Mouse (Mus musculus) C2C12 (cell line): ENCODE data around the gene Irgc1. TPM values are rescaled to one million over a fixed set of nuclear protein-coding genes. Genes with fewer than 3 reads are reported as not detected.

ENCODE experiments used
- H3K27me3 ChIP-seq: one replicate; pipeline ENCODE4 v1.6.1; 2011; ENCODE audit not compliant: control insufficient read depth, insufficient read depth, insufficient read length
- H3K36me3 ChIP-seq: one replicate; pipeline ENCODE4 v1.6.1; 2011; ENCODE audit not compliant: control insufficient read depth, insufficient read depth
- H3K4me3 ChIP-seq: one replicate; pipeline ENCODE4 v1.5.1; 2011; ENCODE audit warnings: mild to moderate bottlenecking, control low read depth; ENCODE audit not compliant: poor library complexity, insufficient read depth, severe bottlenecking
- H3K79me2 ChIP-seq: one replicate; pipeline ENCODE4 v1.6.1; 2011; ENCODE audit not compliant: control insufficient read depth, insufficient read depth
- H3K79me3 ChIP-seq: one replicate; pipeline ENCODE4 v1.6.1; 2011; ENCODE audit warnings: low read depth, control low read depth
- H3ac ChIP-seq: one replicate; pipeline ENCODE3; 2011; ENCODE audit warnings: low read depth; ENCODE audit not compliant: control insufficient read depth, insufficient read length
- CEBPB ChIP-seq: IDR thresholded peaks from one replicate; pipeline ENCODE4 v1.6.1; 2011; ENCODE audit warnings: low read depth, mild to moderate bottlenecking, control low read depth, moderate library complexity
- CTCF ChIP-seq: IDR thresholded peaks from one replicate; pipeline ENCODE4 v1.5.1; 2011; ENCODE audit not compliant: control insufficient read depth, insufficient read depth, insufficient read length
- FOSL1 ChIP-seq: IDR thresholded peaks from one replicate; pipeline ENCODE4 v1.8.0; 2011; ENCODE audit warnings: mild to moderate bottlenecking, low read length; ENCODE audit not compliant: poor library complexity, insufficient read depth, severe bottlenecking
- MAX ChIP-seq: IDR thresholded peaks from one replicate; pipeline ENCODE4 v1.6.1; 2011; ENCODE audit warnings: mild to moderate bottlenecking, control low read depth
- MYOD1 ChIP-seq: IDR thresholded peaks from one replicate; pipeline ENCODE4 v1.6.1; 2011; ENCODE audit warnings: low read depth; ENCODE audit not compliant: control insufficient read depth, insufficient read length
- MYOG ChIP-seq: IDR thresholded peaks from one replicate; pipeline ENCODE4 v1.6.1; 2011; ENCODE audit not compliant: control insufficient read depth, insufficient read length; ENCODE audit errors: extremely low read depth
- USF1 ChIP-seq: IDR thresholded peaks from one replicate; pipeline ENCODE4 v1.6.1; 2011; ENCODE audit warnings: low read depth, mild to moderate bottlenecking, control low read depth, moderate library complexity
- polyA plus RNA-seq: library from polyadenylated mRNA; unstranded; fragments of >200 nt; fragmentation: generic; extraction: Trizol; gene quantifications from one replicate; pipeline ENCODE4 v1.2.1, GENCODE M21; 2012; ENCODE audit warnings: missing spikeins

The Irgc1 gene
- polyA plus RNA-seq, 1 experiment: 0.33 TPM

- H3K27me3 ChIP-seq: no peaks in the 10 kb centered on the region
- no peak overlapping the region for H3K4me3 ChIP-seq
- H3K79me3 ChIP-seq: no peaks in the 10 kb centered on the region
- no peak overlapping the region for H3ac ChIP-seq
- H3K36me3 ChIP-seq: no peaks in the 10 kb centered on the region
- H3K79me2 ChIP-seq: no peaks in the 10 kb centered on the region
- TF ChIP-seq USF1 (no peak), MAX (no peak), CTCF (no peak), CEBPB (no peak), FOSL1 (no peak), MYOD1 (no peak), MYOG (no peak)
Measured at GRCm38 (mm10) chr7:24442313-24442712, 9.8 kb downstream of the Irgc1 start.

- H3K4me3 ChIP-seq: no peak overlapping the region
- H3ac ChIP-seq: no peak overlapping the region
- H3K79me3 ChIP-seq: no peaks in the 10 kb centered on the region
- TF ChIP-seq CEBPB: no peak
- peak; percentile 93 for TF ChIP-seq CTCF
- no peak for TF ChIP-seq MYOD1
- H3K79me2 ChIP-seq: no peaks in the 10 kb centered on the region
- H3K27me3 ChIP-seq: no peaks in the 10 kb centered on the region
- no peaks in the 10 kb centered on the region for H3K36me3 ChIP-seq
Measured at GRCm38 (mm10) chr7:24441785-24442184, 10.3 kb downstream of the Irgc1 start.

GRCm38 (mm10) chr7:24439891-24440290, 12.2 kb downstream of the Irgc1 start:
- no peaks in the 10 kb centered on the region for H3K79me2 ChIP-seq
- no peaks in the 10 kb centered on the region for H3K36me3 ChIP-seq
- TF ChIP-seq USF1 (no peak), FOSL1 (no peak), MYOD1 (no peak), MAX (no peak), MYOG (no peak), CEBPB (no peak)
- H3K27me3 ChIP-seq: no peaks in the 10 kb centered on the region
- H3K4me3 ChIP-seq: no peak overlapping the region
- H3ac ChIP-seq: no peak overlapping the region
- H3K79me3 ChIP-seq: no peaks in the 10 kb centered on the region

GRCm38 (mm10) chr7:24439191-24439590, 12.9 kb downstream of the Irgc1 start:
- Histone ChIP-seq H3K79me3 (no peaks in the 10 kb centered on the region), H3K36me3 (no peaks in the 10 kb centered on the region), H3ac (no peak overlapping the region), H3K79me2 (no peaks in the 10 kb centered on the region), H3K4me3 (no peak overlapping the region), H3K27me3 (no peaks in the 10 kb centered on the region)
- no peak for TF ChIP-seq USF1
- TF ChIP-seq MYOD1: no peak
- TF ChIP-seq CEBPB: no peak
- no peak for TF ChIP-seq FOSL1
- TF ChIP-seq MYOG: no peak
- no peak for TF ChIP-seq CTCF
- no peak for TF ChIP-seq MAX

- no peaks in the 10 kb centered on the region for H3K79me3 ChIP-seq
- no peaks in the 10 kb centered on the region for H3K79me2 ChIP-seq
- TF ChIP-seq USF1: no peak
- no peak for TF ChIP-seq MYOD1
- TF ChIP-seq MYOG: no peak
- TF ChIP-seq MAX: no peak
- TF ChIP-seq FOSL1: no peak
- no peak for TF ChIP-seq CTCF
- TF ChIP-seq CEBPB: no peak
- no peak overlapping the region for H3K4me3 ChIP-seq
- H3ac ChIP-seq: no peak overlapping the region
- H3K36me3 ChIP-seq: no peaks in the 10 kb centered on the region
- H3K27me3 ChIP-seq: no peaks in the 10 kb centered on the region
Measured at GRCm38 (mm10) chr7:24437981-24438380, 14.1 kb downstream of the Irgc1 start.

GRCm38 (mm10) chr7:24435305-24435704, 16.8 kb downstream of the Irgc1 start:
- Histone ChIP-seq H3K4me3 (no peak overlapping the region), H3K79me3 (no peaks in the 10 kb centered on the region), H3ac (no peak overlapping the region), H3K27me3 (no peaks in the 10 kb centered on the region), H3K36me3 (no peaks in the 10 kb centered on the region), H3K79me2 (no peaks in the 10 kb centered on the region)
- TF ChIP-seq CEBPB (no peak), FOSL1 (no peak), MYOG (no peak), CTCF (no peak)
